Mouse (Mus musculus) midbrain, postnatal 0 days (tissue): ENCODE data around the gene Kremen2. TPM values are rescaled to one million over a fixed set of nuclear protein-coding genes. Genes with fewer than 3 reads are reported as not detected.
"Not testable (repeated sequence)": the region's sequence is repeated elsewhere in the genome, so short reads cannot be mapped to it uniquely, and the experiment has no call there.

Source experiments
- ATAC-seq: fragments of 200-750 bp; cut with Nextera tagmentation; 2 replicates; pipeline ENCODE4 v1.8.0; 2017; ENCODE audit warnings: moderate number of reproducible peaks, mild to moderate bottlenecking, moderate TSS enrichment, moderate library complexity; ENCODE audit not compliant: low FRiP score
- DNase-seq: peaks from one replicate; pipeline ENCODE4 v3.0.0-alpha.2; 2015; ENCODE audit warnings: low spot score
- H3K27ac ChIP-seq: fragments of 300-500 bp; sonication (generic); 2 replicates; pipeline ENCODE4 v1.5.1; 2014; ENCODE audit warnings: low read depth, mild to moderate bottlenecking, low read length, mixed read lengths
- H3K27me3 ChIP-seq: fragments of 300-500 bp; sonication (generic); 2 replicates; pipeline ENCODE4 v1.6.1; 2014; ENCODE audit warnings: low read length, control low read depth, mixed read lengths; ENCODE audit not compliant: insufficient read depth
- H3K36me3 ChIP-seq: fragments of 300-500 bp; sonication (generic); 2 replicates; pipeline ENCODE4 v1.6.1; 2014; ENCODE audit warnings: low read length, control low read depth, mixed read lengths; ENCODE audit not compliant: insufficient read depth
- H3K4me1 ChIP-seq: fragments of 300-500 bp; sonication (generic); 2 replicates; pipeline ENCODE4 v1.6.1; 2014; ENCODE audit warnings: mild to moderate bottlenecking, control low read depth, antibody characterized with exemption, low read length, mixed read lengths; ENCODE audit not compliant: insufficient read depth
- H3K4me2 ChIP-seq: fragments of 300-500 bp; sonication (generic); 2 replicates; pipeline ENCODE4 v1.6.1; 2014; ENCODE audit warnings: low read depth, mild to moderate bottlenecking, low read length, mixed read lengths; ENCODE audit not compliant: poor library complexity, severe bottlenecking
- H3K4me3 ChIP-seq: fragments of 300-500 bp; sonication (generic); 2 replicates; pipeline ENCODE4 v1.5.1; 2014; ENCODE audit warnings: low read depth, mild to moderate bottlenecking, low read length, moderate library complexity
- H3K9ac ChIP-seq: fragments of 300-500 bp; sonication (generic); replicated peaks from 2 replicates; pipeline ENCODE4 v1.6.1; 2014; ENCODE audit warnings: mild to moderate bottlenecking, low read length, moderate library complexity, mixed read lengths; ENCODE audit not compliant: poor library complexity, severe bottlenecking
- H3K9me3 ChIP-seq: fragments of 300-500 bp; sonication (generic); 2 replicates; pipeline ENCODE4 v1.6.1; 2016; ENCODE audit warnings: low read length, control low read depth
- CTCF ChIP-seq: IDR thresholded peaks from 2 replicates; pipeline ENCODE4 v1.5.1; 2016; ENCODE audit warnings: antibody characterized with exemption, mild to moderate bottlenecking
- WGBS: fragments of 180-500 bp; shearing (Covaris S2); extraction: QIAGEN DNeasy Blood & Tissue Kit; methylation state at CpG from one replicate; pipeline ENCODE4 v1.1.7; 2014; 5-methylcytosine and 5-hydroxymethylcytosine counted together
- polyA plus RNA-seq: library from polyadenylated mRNA; unstranded; fragments of >200 nt; fragmentation: Nextera tagmentation; extraction: Ambion mirVana; gene quantifications from 2 replicates; pipeline ENCODE4 v1.2.1, GENCODE M21; 2015
- total RNA-seq: library from RNA; depleted of rRNA; stranded (reverse); fragments of >200 nt; gene quantifications from 2 replicates; pipeline ENCODE4 v1.2.3, GENCODE M21; 2014

Kremen2 gene
- total and polyA plus RNA-seq, 2 experiments from 2014 or later: 0.38 to 1.3 TPM

GRCm38 (mm10) chr17:23776216-23776615, 30.6 kb upstream of the Kremen2 start:
- H3K36me3 ChIP-seq: 0 out of 2 replicates have a peak, but pooled peaks cover 5% of the 10 kb centered on the region
- H3K9ac ChIP-seq: no peak overlapping the region
- 79% methylated on average over 10 of the region's 10 CpGs for WGBS
- no peaks in the 10 kb centered on the region for H3K4me1 ChIP-seq
- no peak overlapping the region for H3K27ac ChIP-seq
- H3K9me3 ChIP-seq: no peaks in the 10 kb centered on the region
- DNase-seq (no peak), ATAC-seq (no peak)
- no peaks in the 10 kb centered on the region for H3K27me3 ChIP-seq
- no peak for TF ChIP-seq CTCF
- H3K4me2 ChIP-seq: no peak overlapping the region
- H3K4me3 ChIP-seq: no peak overlapping the region

- 5% methylated on average over 12 of the region's 12 CpGs for WGBS
- Histone ChIP-seq H3K27me3 (no peaks in the 10 kb centered on the region), H3K36me3 (no peaks in the 10 kb centered on the region), H3K27ac (no peak overlapping the region), H3K4me2 (no peak overlapping the region), H3K9me3 (no peaks in the 10 kb centered on the region), H3K4me3 (no peak overlapping the region), H3K4me1 (peaks cover 5% of the 10 kb centered on the region), H3K9ac (no peak overlapping the region)
- DNase-seq (peak; percentile 77), ATAC-seq (no peak)
- TF ChIP-seq CTCF: peak; percentile 76
Measured at GRCm38 (mm10) chr17:23774090-23774489, 28.5 kb upstream of the Kremen2 start.

GRCm38 (mm10) chr17:23773676-23774075, 28.0 kb upstream of the Kremen2 start:
- H3K27me3 ChIP-seq: no peaks in the 10 kb centered on the region
- ATAC-seq (no peak), DNase-seq (no peak)
- H3K4me1 ChIP-seq: peaks cover 5% of the 10 kb centered on the region
- WGBS: 62% methylated on average over 6 of the region's 6 CpGs
- no peak overlapping the region for H3K4me2 ChIP-seq
- no peak for TF ChIP-seq CTCF
- no peaks in the 10 kb centered on the region for H3K9me3 ChIP-seq
- H3K4me3 ChIP-seq: no peak overlapping the region
- no peak overlapping the region for H3K9ac ChIP-seq
- H3K36me3 ChIP-seq: no peaks in the 10 kb centered on the region
- no peak overlapping the region for H3K27ac ChIP-seq

GRCm38 (mm10) chr17:23772219-23772556, 26.6 kb upstream of the Kremen2 start:
- not testable (repeated sequence) for H3K9me3 ChIP-seq, H3K36me3 ChIP-seq, ATAC-seq, DNase-seq, H3K9ac ChIP-seq, H3K4me1 ChIP-seq, H3K27me3 ChIP-seq, H3K27ac ChIP-seq
- H3K4me2 ChIP-seq: peak overlapping the region; percentile 65
- 70% methylated on average over 2 of the region's 2 CpGs for WGBS
- peak overlapping the region; percentile 65 for H3K4me3 ChIP-seq

GRCm38 (mm10) chr17:23771284-23772218, 25.9 kb upstream of the Kremen2 start, which contains the start of gene Flywch1:
Gene Flywch1 (minus strand): TSS chr17:23771602.
- WGBS: 3% methylated on average over 58 of the region's 58 CpGs
- Histone ChIP-seq H3K4me3 (peak within 1 kb of the TSS; percentile 65), H3K9me3 (no peaks in the 10 kb centered on the region), H3K4me2 (peak within 1 kb of the TSS; percentile 65), H3K27me3 (no peaks in the 10 kb centered on the region), H3K9ac (peak within 1 kb of the TSS; percentile 98), H3K4me1 (peaks cover 5% of the 10 kb centered on the region), H3K36me3 (no peaks in the 10 kb centered on the region), H3K27ac (peak within 1 kb of the TSS; percentile 93)
- ATAC-seq (peak; percentile 98), DNase-seq (peak; percentile 100)
- TF ChIP-seq CTCF: peak; percentile 9; the same call in 1 of the 2 replicates

GRCm38 (mm10) chr17:23770896-23771283, 25.3 kb upstream of the Kremen2 start:
- ATAC-seq (no peak; the same call in 1 of the 2 replicates), DNase-seq (no peak)
- H3K4me2 ChIP-seq: peak overlapping the region; percentile 65
- peak overlapping the region; percentile 98 for H3K9ac ChIP-seq
- TF ChIP-seq CTCF: no peak
- H3K4me1 ChIP-seq: peaks cover 5% of the 10 kb centered on the region
- H3K36me3 ChIP-seq: no peaks in the 10 kb centered on the region
- no peaks in the 10 kb centered on the region for H3K9me3 ChIP-seq
- H3K4me3 ChIP-seq: peak overlapping the region; percentile 65
- WGBS: under 1% methylated on average over 19 of the region's 19 CpGs
- H3K27me3 ChIP-seq: no peaks in the 10 kb centered on the region
- H3K27ac ChIP-seq: peak overlapping the region; percentile 93
